Mouse (Mus musculus) right cerebral cortex, adult 18-20 months (tissue): ENCODE measurements around the gene Lrch1.

ENCODE experiments used
- DNase-seq: peaks from one replicate; pipeline ENCODE4 v3.0.0; 2022; ENCODE audit warnings: mixed read lengths

Lrch1 gene

GRCm38 (mm10) chr14:74884920-74885319 is 62.8 kb downstream of the Lrch1 start:
- no peak for DNase-seq

GRCm38 (mm10) chr14:74884024-74884680 is 63.5 kb downstream of the Lrch1 start:
- peak; percentile 56 for DNase-seq

GRCm38 (mm10) chr14:74883204-74883603 is 64.5 kb downstream of the Lrch1 start:
- peak; percentile 86 for DNase-seq

DNA sequence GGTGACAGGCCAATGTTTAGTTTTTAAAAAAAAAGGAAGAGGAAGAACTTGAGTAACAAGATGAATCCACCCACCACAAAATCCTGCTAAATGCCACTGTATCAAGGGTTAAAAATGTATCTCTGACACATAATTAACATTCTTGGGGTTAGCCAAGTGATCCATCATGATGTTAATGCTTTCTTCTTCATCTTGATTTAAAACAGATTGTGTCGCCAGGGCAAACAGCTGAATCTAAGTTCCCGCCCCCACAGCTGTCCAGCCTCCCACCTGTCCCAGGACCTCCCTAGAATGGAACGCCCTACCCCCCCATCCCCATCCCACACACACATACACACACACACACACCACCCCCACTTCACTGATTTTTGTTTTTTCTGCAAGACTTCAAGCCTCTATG is 64.9 kb downstream of the Lrch1 start:
- DNase-seq = no peak

GRCm38 (mm10) chr14:74880868-74881267 is 66.8 kb downstream of the Lrch1 start:
- DNase-seq = no peak

- DNase-seq = no peak
Observed at GRCm38 (mm10) chr14:74879480-74879879, 68.2 kb downstream of the Lrch1 start.

GRCm38 (mm10) chr14:74877287-74877686 is 70.4 kb downstream of the Lrch1 start:
- no peak for DNase-seq

- no peak for DNase-seq
Observed at GRCm38 (mm10) chr14:74871220-74871619, 76.5 kb downstream of the Lrch1 start.

- DNase-seq = no peak
Observed at GRCm38 (mm10) chr14:74868902-74869230, 78.8 kb downstream of the Lrch1 start.

DNA sequence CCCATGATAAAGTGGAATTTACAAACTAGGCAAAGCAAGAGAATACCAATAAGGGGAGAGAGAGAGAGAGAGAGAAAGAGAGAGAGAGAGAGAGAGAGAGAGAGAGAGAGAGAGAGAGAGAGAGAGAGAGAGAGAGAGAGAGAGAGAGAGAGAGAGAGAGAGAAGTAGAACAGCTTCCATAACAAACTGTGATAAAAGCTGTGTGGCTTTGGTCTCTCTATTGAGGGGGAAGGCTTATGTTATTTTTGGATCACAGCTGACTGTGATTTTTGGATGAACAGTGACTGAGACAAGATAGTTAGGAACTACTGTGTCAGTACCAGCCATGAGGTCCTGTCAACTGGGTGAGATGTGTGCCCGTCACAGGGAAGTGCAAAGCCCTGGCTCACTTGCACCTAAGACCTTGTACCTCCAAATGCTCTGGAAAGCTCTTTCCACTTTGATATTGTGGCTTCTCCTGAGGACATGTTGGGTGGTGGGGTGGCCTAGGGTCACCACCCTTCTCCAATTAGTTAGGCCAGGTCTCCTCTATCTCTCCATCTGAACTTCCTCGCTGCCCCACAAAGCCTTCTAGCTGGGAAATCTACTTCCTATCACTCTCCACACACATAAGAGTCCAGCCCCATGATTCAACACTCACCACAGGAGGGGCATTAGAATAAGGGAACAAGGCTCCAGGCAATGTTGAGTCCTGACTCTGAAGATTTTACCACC is 79.3 kb downstream of the Lrch1 start:
- DNase-seq = no peak

DNA sequence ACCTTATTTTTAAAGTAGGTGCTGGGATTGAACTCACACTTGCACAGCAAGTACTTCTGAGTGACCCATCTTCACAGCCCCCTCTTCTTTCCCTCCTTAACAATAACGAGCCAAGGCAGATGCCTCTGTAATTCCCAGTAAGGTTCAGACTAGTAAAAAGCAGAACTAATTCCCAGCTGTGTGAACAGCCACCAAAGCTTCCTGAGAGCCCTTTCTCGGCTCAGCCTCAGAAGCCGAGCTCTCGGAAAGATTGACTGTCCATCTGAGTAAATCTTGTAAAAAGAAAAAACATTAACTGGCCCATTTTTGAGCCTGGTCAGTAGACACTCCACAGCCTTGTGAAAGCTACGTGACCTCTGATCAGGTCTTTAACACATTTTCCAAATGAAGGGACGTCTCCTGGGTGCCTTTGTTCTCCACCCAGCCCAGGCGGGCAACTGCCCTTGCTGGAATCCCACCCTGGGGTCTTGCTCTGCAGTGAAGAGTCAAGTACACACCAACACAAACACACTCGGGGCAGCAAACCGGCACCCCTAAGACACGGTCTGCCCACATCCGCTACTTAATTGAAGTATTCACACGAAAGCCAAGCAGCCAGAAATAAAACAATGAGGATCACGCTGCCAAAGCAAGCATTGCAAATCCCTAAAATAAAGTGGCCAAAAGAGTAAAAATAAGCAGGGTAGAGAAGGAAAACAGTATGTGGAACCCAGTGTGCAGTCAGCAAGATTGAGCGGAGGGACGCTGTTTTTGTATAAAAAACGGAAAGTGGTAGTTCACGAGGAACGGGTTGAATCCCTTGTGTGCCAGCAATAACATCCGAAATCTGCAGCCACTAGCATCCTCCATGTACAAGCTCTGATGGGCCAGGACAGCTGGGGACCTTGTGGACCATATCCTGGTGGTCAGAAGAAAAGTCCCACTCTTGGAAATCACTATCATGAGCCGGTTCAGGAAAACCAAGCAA is 80.3 kb downstream of the Lrch1 start:
- DNase-seq = no peak

- no peak for DNase-seq
Observed at GRCm38 (mm10) chr14:74865738-74866137, 81.9 kb downstream of the Lrch1 start.

DNA sequence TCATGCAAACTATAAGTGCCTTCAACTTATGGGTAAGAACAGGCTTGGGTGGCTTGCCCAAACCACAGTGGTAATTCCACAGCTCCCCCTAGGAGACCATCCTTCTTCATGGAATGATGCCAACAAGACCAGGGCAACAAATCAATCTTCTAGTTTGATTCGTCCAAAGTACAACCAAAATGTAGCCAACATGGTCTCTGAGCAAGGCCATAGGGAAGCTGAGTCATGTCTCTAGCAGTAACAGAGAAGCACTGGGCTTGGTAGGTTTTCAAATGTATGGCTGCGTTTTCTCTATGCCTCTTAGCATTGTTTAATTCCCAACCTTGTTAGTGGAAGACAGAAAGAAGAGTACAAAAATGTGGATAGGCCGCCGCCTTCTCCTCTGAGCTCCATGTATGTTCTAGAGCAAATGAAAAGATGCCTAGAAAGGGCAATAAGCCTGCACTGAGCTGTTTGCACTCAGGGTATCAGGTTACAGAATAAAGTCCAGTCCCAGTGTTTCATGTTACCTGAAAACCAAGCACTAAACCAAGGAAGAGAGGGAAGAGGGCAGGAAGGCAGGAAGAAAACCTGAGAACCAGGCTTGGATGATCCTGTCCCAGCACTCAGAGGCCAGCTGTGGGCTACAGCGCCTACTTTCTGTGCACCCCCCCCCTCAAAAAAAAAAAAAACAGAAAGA is 82.7 kb downstream of the Lrch1 start:
- DNase-seq = no peak

GRCm38 (mm10) chr14:74861456-74861855 is 86.2 kb downstream of the Lrch1 start:
- DNase-seq = no peak

GRCm38 (mm10) chr14:74859154-74859553 is 88.5 kb downstream of the Lrch1 start:
- DNase-seq = no peak

DNA sequence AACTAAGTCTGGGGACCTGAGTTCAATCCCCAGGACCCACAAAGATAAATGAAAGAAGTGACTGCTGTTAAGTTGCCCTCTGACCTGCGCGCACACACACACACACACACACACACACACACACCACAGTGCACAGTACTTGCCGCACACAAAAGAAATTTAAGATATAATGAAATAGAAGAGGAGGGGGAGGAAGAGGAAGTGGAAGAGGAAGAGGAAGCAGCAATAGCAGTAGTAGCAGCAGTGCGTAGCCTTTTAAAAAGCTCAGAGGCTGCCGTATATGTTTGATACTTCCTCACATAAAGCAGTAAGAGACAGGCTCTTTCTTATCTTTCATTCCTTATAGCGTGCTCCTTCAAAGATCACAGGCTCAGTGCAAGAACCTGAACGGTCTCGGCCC is 92.2 kb downstream of the Lrch1 start:
- DNase-seq = no peak

DNA sequence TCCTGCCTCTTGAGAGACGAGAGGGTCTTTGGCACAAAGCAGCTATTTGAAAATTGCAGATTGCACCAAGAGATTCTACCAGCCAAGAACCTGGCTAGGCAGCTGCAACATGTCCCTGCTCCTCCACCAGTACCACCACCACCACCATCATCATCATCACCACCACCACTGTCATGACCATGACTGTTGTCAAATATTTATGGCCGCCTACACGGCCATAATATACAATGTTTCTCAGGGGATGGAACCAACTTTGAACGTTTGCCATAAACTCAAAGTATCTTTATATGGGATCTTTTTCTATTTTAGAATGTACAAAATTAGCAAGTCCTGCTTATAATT is 93.9 kb downstream of the Lrch1 start:
- no peak for DNase-seq

GRCm38 (mm10) chr14:74852965-74853758 is 94.5 kb downstream of the Lrch1 start:
- peak; percentile 75 for DNase-seq

- no peak for DNase-seq
Observed at GRCm38 (mm10) chr14:74851866-74852265, 95.8 kb downstream of the Lrch1 start.

- no peak for DNase-seq
Observed at GRCm38 (mm10) chr14:74849020-74849419, 98.7 kb downstream of the Lrch1 start.

- DNase-seq = no peak
Observed at GRCm38 (mm10) chr14:74848224-74848623, 99.5 kb downstream of the Lrch1 start.
